Mouse (Mus musculus) adrenal gland, adult 18-20 months (tissue): ENCODE data around the gene Dph5. TPM values are rescaled to one million over a fixed set of nuclear protein-coding genes. Genes with fewer than 3 reads are reported as not detected.

Source experiments
- DNase-seq, 2 experiments: peaks; one replicate each; pipeline ENCODE4 v3.0.0; 2021 to 2022; ENCODE audit warnings: low spot score in 2 of 2
- total RNA-seq, 2 experiments: library from RNA; stranded (reverse); gene quantifications; 1 replicate in 1 of 2; 2 replicates in 1 of 2; pipeline ENCODE4 v1.2.3; 2021

The Dph5 gene
- total RNA-seq, 2 experiments from 2014 or later: 16.1 to 17.0 TPM

- no peak for DNase-seq
Observed at GRCm38 (mm10) chr3:115949921-115950877, 62.6 kb downstream of the Dph5 start.

- DNase-seq: no peak
Observed at GRCm38 (mm10) chr3:115951221-115951620, 63.6 kb downstream of the Dph5 start.

DNA sequence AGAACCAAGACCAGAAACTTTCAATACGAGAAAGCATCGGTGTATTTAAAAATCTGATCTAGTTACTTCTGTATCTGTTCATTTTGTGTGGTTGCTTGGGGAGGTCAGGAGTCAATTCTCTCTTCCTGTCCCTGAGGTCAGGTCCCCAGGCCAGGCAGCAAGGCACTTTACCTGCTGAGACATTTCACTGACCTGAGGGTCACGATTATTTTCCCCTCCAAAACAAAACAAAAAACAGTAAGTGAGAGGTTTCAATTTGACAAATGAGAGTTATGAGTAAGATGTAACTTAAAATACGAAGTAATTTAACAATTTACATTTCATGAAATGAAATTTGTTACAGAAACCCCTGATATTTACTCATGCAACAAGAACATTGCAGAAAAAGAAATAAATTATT lies 64.7 kb downstream of the Dph5 start:
- DNase-seq: no peak

GRCm38 (mm10) chr3:115953088-115953487 lies 65.5 kb downstream of the Dph5 start:
- no peak for DNase-seq

- no peak for DNase-seq
Observed at GRCm38 (mm10) chr3:115957223-115957622, 69.6 kb downstream of the Dph5 start.

DNA sequence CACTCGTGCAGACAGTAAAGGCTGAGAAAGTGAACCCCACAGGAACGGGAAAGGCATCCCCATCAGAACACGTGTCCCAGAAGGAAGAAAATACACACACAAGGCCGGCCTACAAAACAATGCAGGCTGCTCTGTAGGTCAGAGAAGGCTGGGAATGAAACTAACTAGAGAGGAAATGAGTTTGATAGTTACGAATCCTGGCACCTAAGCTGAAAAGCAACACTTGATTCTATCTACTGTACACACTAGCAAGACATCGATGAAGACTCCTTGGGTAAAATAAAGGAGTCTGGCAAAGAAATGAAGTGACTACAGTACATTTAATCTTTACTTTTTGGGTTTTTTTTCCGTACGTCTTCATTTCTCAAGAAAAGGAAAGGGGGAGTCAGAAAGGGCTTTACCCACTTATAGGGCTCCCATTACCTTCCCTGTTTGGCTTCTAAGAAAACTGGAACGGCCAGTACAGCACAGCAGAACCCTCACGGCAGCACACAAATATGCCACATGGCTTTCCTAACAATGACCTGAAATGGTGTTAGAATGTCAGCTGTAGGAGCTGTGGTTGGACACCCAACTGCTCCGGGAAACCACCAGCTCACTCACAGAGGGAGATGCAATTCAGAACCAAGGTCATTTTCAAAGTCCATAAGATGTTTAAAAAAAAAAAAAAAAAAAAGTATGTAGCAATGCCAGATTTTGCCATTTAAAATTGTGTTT lies 73.8 kb downstream of the Dph5 start:
- DNase-seq: no peak

GRCm38 (mm10) chr3:115962028-115962415 lies 74.4 kb downstream of the Dph5 start:
- DNase-seq: no peak

- no peak for DNase-seq
Observed at GRCm38 (mm10) chr3:115963597-115963996, 76.0 kb downstream of the Dph5 start.

GRCm38 (mm10) chr3:115964071-115964470 lies 76.4 kb downstream of the Dph5 start:
- DNase-seq: no peak

- no peak for DNase-seq
Observed at GRCm38 (mm10) chr3:115968745-115969530, 81.3 kb downstream of the Dph5 start.

- DNase-seq: no peak
Observed at GRCm38 (mm10) chr3:115971045-115971785, 83.6 kb downstream of the Dph5 start.

- DNase-seq: no peak
Observed at GRCm38 (mm10) chr3:115971891-115972646, 84.4 kb downstream of the Dph5 start.

DNA sequence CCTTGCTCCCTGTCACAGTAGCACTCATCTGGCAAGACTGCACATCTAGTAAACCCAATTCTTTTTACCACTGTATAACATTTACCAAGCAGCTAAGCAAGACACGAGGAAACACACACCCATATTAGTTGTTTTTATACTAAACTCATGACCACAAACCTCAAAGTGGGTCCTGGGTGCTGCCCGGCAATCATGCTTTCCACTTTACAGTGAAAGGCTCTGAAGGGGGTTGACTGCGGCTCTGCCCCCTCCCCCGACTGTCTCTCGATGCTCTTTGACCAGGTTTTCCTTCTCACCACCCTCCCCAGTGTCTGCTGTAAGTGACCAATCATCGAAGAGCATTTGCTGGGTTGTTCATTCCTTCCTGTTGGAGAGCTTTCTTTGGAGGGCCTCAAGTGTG lies 86.6 kb downstream of the Dph5 start:
- no peak for DNase-seq

DNA sequence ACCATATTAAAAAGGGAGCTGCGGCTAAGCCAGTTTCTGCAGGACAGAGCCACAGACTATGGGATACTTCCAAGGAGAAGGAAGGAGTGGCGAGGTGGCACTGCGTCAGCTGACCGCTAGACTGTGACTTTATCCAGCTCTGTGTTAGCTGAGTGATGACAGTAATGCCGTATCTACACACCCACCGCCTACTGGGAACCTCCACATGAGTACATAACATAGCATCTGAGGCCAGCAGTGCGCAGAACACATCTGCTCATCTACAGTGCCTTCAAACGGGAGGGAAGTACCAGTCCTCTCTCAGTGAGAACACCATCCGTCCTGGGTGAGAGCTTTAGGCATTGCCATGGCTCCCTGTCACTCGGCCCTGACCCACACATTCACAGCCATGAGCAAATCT lies 87.4 kb downstream of the Dph5 start:
- no peak for DNase-seq

GRCm38 (mm10) chr3:115979000-115979399 lies 91.4 kb downstream of the Dph5 start:
- DNase-seq: no peak

DNA sequence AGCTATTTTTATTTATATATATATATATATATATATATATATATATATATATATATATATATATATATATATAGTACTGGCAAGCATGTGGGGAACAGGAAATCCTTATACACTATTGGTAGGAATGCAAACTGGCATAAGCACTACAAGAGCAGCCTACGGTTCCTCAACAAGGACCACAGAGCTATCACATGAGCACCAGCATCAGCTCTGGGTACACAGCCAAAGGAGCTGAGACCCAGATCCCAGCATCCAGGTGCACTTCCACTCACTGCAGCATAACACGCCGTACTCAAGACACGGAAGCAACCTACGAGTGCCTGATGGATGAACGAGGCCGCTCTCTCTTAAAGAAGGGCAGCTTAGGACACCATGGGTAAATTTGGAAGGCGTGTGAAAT lies 95.6 kb downstream of the Dph5 start:
- DNase-seq: no peak
